Mouse (Mus musculus) heart, embryonic 15.5 days (tissue): ENCODE results near the gene Il27. TPM values are rescaled to one million over a fixed set of nuclear protein-coding genes. Genes with fewer than 3 reads are reported as not detected.

Source experiments
- microRNA-seq: library from miRNA; unstranded; fragments of <30 nt; microRNA quantifications from one replicate; pipeline ENCODE4, GENCODE M21; 2016
- polyA plus RNA-seq: library from polyadenylated mRNA; unstranded; fragments of >200 nt; fragmentation: Nextera tagmentation; extraction: Ambion mirVana; gene quantifications from 2 replicates; pipeline ENCODE4 v1.2.1, GENCODE M21; 2015

Il27 gene
- polyA plus RNA-seq, 1 experiment from 2014 or later = 0.13 TPM

Small RNA genes within 50 kb of the gene (microRNA-seq; reads per million reads assigned to microRNA genes)
- 0.84 reads per million for gene Mir7059

Other genes with a start within 250 kb of the Il27 start
- 4.3 and 22.6 TPM in 2 replicates for gene Lat, start 225.4 kb downstream of the Il27 start, polyA plus RNA-seq
- 36.0 and 46.3 TPM in 2 replicates for gene Spns1, start 217.5 kb downstream of the Il27 start, polyA plus RNA-seq
- 1.4 and 2.6 TPM in 2 replicates for gene Nfatc2ip, start 198.2 kb downstream of the Il27 start, polyA plus RNA-seq
- gene Cd19, start 180.1 kb downstream of the Il27 start, polyA plus RNA-seq = 0.09 TPM in 1 of 2 replicates, not detected in the other
- gene Rabep2, start 166.2 kb downstream of the Il27 start, polyA plus RNA-seq = 16.3 and 22.8 TPM in 2 replicates
- 0.72 and 1.8 TPM in 2 replicates for gene Atp2a1, start 131.8 kb downstream of the Il27 start, polyA plus RNA-seq
- gene Sh2b1, start 119.5 kb downstream of the Il27 start, polyA plus RNA-seq = 37.1 and 45.2 TPM in 2 replicates
- gene Tufm, start 107.6 kb downstream of the Il27 start, polyA plus RNA-seq = 170 and 182 TPM in 2 replicates
- 31.0 and 42.0 TPM in 2 replicates for gene Atxn2l, start 91.5 kb downstream of the Il27 start, polyA plus RNA-seq
- 114 and 119 TPM in 2 replicates for gene Eif3c, start 28.5 kb downstream of the Il27 start, polyA plus RNA-seq
- gene Apobr, start 10.0 kb downstream of the Il27 start, polyA plus RNA-seq = 0.34 and 0.81 TPM in 2 replicates
- 17.6 and 20.7 TPM in 2 replicates for gene Cln3, start 9.1 kb downstream of the Il27 start, polyA plus RNA-seq
- gene Nupr1, start 35.9 kb upstream of the Il27 start, polyA plus RNA-seq = 14.2 and 19.8 TPM in 2 replicates
- gene Sgf29, start 54.4 kb upstream of the Il27 start, polyA plus RNA-seq = 21.0 and 33.5 TPM in 2 replicates
- 13.0 and 14.2 TPM in 2 replicates for gene Sult1a1, start 81.5 kb upstream of the Il27 start, polyA plus RNA-seq
- 87.6 and 98.0 TPM in 2 replicates for gene Bola2, start 100.5 kb upstream of the Il27 start, polyA plus RNA-seq
- 6.7 and 7.7 TPM in 2 replicates for gene Slx1b, start 100.8 kb upstream of the Il27 start, polyA plus RNA-seq
- gene Coro1a, start 112.8 kb upstream of the Il27 start, polyA plus RNA-seq = 13.5 and 71.8 TPM in 2 replicates
- 51.0 and 66.8 TPM in 2 replicates for gene Mapk3, start 164.7 kb upstream of the Il27 start, polyA plus RNA-seq
- gene Gdpd3, start 171.4 kb upstream of the Il27 start, polyA plus RNA-seq = 1.2 and 1.3 TPM in 2 replicates
- 78.1 and 90.5 TPM in 2 replicates for gene Ypel3, start 182.0 kb upstream of the Il27 start, polyA plus RNA-seq
- gene Tbx6, start 186.5 kb upstream of the Il27 start, polyA plus RNA-seq = 0.34 and 0.41 TPM in 2 replicates
- 120 and 149 TPM in 2 replicates for gene Ppp4c, start 197.6 kb upstream of the Il27 start, polyA plus RNA-seq
- gene Fam57b, start 202.7 kb upstream of the Il27 start, polyA plus RNA-seq = 0.69 and 1.3 TPM in 2 replicates
- not detected in 2 replicates for gene 4930451I11Rik, start 236.7 kb upstream of the Il27 start, polyA plus RNA-seq